Mouse (Mus musculus): ENCODE measurements at regions not wholly inside any gene's neighbourhood (a gene's known extent, or its start where the extent isn't known, plus 50 kb on each side); places are given as distances from the start of the nearest gene placed in this dataset.

DNA sequence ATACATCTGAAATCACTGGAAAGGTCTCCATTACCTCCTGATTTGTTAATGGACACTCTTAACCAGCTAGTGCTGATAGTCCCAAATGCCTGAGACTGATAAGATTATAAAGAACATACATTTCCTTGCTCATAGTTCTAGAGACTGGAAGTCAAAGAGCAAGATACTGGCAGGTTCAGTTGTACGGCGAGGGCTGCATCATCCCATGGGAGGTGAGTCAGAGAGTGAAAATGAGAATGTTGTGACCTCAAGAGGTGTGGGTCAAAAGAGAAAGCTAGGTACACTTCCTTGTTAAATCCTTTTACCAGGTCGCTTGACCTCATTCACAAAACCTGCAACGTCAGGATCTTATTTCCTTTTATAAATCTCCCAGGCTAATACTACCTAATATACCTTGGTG, 72.7 kb upstream of the Klf12 start:
- no peak overlapping the region for H3K4me2 ChIP-seq (replicated peaks; ENCODE audit: low read depth, low read length)
- WGBS: 72% methylated on average over 4 of the region's 4 CpGs
- no peak for ATAC-seq
- no peaks in the 10 kb centered on the region for H3K4me1 ChIP-seq (ENCODE audit: insufficient read depth, low read depth, low read length)
- H3K27me3 ChIP-seq (replicated peaks; ENCODE audit: insufficient read depth, low read length): no peaks in the 10 kb centered on the region
- DNase-seq (ENCODE audit: low spot score): no peak
- no peak overlapping the region for H3K27ac ChIP-seq (ENCODE audit: low read length)
- no peaks in the 10 kb centered on the region for H3K36me3 ChIP-seq (ENCODE audit: insufficient read depth, low read length)
- H3K9me3 ChIP-seq (ENCODE audit: low read length): no peaks in the 10 kb centered on the region
- no peak overlapping the region for H3K4me3 ChIP-seq (ENCODE audit: low read depth, low read length)
- no peak overlapping the region for H3K9ac ChIP-seq (replicated peaks; ENCODE audit: low read depth)
- no peak for TF ChIP-seq CTCF (IDR thresholded peaks at IDR 0.05)
- no peak for TF ChIP-seq EP300 (IDR thresholded peaks at IDR 0.05)

DNA sequence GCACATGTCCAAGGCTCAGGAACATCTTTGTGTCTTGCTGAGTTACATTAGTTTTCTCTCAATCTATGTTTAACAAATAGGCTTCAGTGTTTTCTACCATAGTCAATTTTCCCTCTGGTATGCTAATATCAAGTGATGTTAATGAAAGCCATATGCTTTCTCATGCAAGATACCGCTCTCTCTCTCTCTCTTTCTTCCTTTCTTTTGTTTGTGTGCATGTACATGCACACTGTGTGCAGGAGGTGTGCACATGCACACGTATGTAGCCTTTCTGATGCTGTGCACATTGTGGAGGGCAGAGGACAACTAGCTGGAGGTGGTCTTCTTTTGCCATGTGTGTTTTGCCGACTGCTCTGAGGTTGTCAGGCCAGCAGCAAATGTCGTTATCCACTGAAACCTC, 69.0 kb upstream of the Klf12 start:
- Histone ChIP-seq H3K4me3 (ENCODE audit: low read depth, low read length) (no peak overlapping the region), H3K27me3 (replicated peaks; ENCODE audit: insufficient read depth, low read length) (no peaks in the 10 kb centered on the region), H3K36me3 (ENCODE audit: insufficient read depth, low read length) (no peaks in the 10 kb centered on the region), H3K9ac (replicated peaks; ENCODE audit: low read depth) (no peak overlapping the region), H3K4me1 (ENCODE audit: insufficient read depth, low read depth, low read length) (no peaks in the 10 kb centered on the region), H3K9me3 (ENCODE audit: low read length) (no peaks in the 10 kb centered on the region), H3K4me2 (replicated peaks; ENCODE audit: low read depth, low read length) (no peak overlapping the region), H3K27ac (ENCODE audit: low read length) (no peak overlapping the region)
- WGBS: 73% methylated on average over 4 of the region's 4 CpGs
- DNase-seq (ENCODE audit: low spot score): no peak
- no peak for ATAC-seq
- TF ChIP-seq EP300 (IDR thresholded peaks at IDR 0.05) (no peak), CTCF (IDR thresholded peaks at IDR 0.05) (no peak)

DNA sequence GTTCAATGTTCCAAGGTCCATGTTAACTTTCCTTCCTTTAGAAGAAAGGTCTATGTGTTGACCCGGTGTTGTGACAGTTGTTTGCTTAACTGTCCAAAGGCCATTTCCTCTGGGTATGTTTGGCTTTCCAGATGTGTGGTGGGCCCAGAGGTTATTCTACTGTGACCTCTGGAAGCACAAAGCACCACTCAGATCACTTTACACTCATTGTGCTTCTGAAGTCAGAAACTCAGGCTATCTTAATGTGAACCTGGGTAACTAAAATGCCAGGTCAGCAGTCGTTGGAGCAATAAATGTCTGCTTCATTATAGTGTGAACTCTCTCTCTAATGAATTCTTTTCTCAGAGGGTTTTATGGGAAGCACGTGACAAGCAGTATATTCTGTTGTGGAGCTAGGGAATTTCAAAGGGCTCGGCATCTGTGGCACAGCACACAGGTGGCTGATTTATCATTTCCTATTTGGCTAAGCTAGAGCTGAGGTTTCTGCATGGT, 68.5 kb upstream of the Klf12 start:
- H3K9ac ChIP-seq (replicated peaks; ENCODE audit: low read depth): no peak overlapping the region
- no peaks in the 10 kb centered on the region for H3K27me3 ChIP-seq (replicated peaks; ENCODE audit: insufficient read depth, low read length)
- H3K27ac ChIP-seq (ENCODE audit: low read length): no peak overlapping the region
- TF ChIP-seq CTCF (IDR thresholded peaks at IDR 0.05): no peak
- no peak for TF ChIP-seq EP300 (IDR thresholded peaks at IDR 0.05)
- DNase-seq (ENCODE audit: low spot score) (no peak), ATAC-seq (no peak)
- no peaks in the 10 kb centered on the region for H3K9me3 ChIP-seq (ENCODE audit: low read length)
- no peak overlapping the region for H3K4me2 ChIP-seq (replicated peaks; ENCODE audit: low read depth, low read length)
- no peak overlapping the region for H3K4me3 ChIP-seq (ENCODE audit: low read depth, low read length)
- no peaks in the 10 kb centered on the region for H3K4me1 ChIP-seq (ENCODE audit: insufficient read depth, low read depth, low read length)
- WGBS: 25% methylated on average over 4 of the region's 4 CpGs
- no peaks in the 10 kb centered on the region for H3K36me3 ChIP-seq (ENCODE audit: insufficient read depth, low read length)

DNA sequence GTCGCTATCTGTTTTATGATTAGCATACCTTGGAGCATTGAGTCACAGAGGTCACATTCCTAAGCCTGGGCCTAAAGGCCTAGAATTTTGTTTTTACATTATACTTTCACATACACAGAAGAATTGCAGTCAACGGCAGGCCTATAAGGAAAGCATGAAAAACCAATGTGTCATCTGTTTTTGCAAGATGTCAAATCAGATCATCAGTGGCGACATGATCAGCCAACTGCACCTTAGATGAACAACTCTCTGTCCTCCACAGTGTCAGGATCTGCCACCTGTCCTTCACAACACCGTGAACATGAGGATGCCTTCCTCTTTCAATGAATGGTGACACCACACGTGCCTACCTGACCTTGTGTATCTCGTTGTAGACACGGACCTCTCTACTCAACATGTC, 66.5 kb upstream of the Klf12 start:
- Histone ChIP-seq H3K27me3 (replicated peaks; ENCODE audit: insufficient read depth, low read length) (no peaks in the 10 kb centered on the region), H3K4me3 (ENCODE audit: low read depth, low read length) (no peak overlapping the region), H3K9ac (replicated peaks; ENCODE audit: low read depth) (no peak overlapping the region), H3K4me1 (ENCODE audit: insufficient read depth, low read depth, low read length) (no peaks in the 10 kb centered on the region), H3K36me3 (ENCODE audit: insufficient read depth, low read length) (no peaks in the 10 kb centered on the region), H3K4me2 (replicated peaks; ENCODE audit: low read depth, low read length) (no peak overlapping the region), H3K9me3 (ENCODE audit: low read length) (no peaks in the 10 kb centered on the region), H3K27ac (ENCODE audit: low read length) (no peak overlapping the region)
- TF ChIP-seq EP300 (IDR thresholded peaks at IDR 0.05): no peak
- 92% methylated on average over 7 of the region's 7 CpGs for WGBS
- DNase-seq (ENCODE audit: low spot score): no peak
- ATAC-seq: no peak

DNA sequence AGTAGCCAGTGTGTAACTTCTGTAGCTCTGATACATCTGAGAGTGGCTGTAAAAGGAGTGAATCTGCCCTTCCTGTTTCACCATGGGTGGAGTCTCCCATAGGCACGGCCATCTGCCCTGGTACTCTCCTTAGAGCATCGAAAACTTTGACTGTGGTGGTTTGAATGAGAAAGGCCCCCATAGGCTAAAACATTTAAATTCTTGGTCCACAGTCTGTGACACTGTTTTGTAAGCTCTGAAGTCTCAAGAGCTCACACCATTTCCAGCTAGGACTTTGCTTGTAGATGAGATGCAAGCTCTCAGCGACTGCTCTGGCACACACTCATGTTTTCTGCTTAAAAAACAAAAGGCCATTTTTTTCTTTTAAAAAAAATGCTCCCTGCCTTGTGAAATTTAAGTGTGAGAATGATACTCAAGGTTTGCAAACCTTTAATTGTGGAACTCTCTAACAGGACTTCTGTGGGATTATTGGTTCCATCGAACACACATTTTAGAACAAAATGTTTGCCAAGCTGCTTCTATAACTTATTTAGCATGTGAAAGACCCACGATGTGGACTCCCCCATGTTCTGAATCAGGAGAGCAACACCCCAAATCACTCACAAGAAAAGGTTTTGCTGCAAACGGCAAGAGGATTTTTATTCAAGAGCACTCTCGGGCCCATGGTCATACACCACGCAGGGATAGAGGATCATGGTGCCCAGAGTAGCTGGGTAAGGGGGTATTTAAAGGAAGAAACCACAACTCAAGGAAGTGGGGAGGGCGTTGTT, 65.7 kb upstream of the Klf12 start:
- H3K4me3 ChIP-seq (ENCODE audit: low read depth, low read length): no peak overlapping the region
- WGBS: 84% methylated on average over 9 of the region's 9 CpGs
- no peak overlapping the region for H3K9ac ChIP-seq (replicated peaks; ENCODE audit: low read depth)
- H3K36me3 ChIP-seq (ENCODE audit: insufficient read depth, low read length): no peaks in the 10 kb centered on the region
- H3K4me1 ChIP-seq (ENCODE audit: insufficient read depth, low read depth, low read length): no peaks in the 10 kb centered on the region
- no peak for TF ChIP-seq CTCF (IDR thresholded peaks at IDR 0.05)
- TF ChIP-seq EP300 (IDR thresholded peaks at IDR 0.05): no peak
- DNase-seq (ENCODE audit: low spot score): no peak
- no peaks in the 10 kb centered on the region for H3K9me3 ChIP-seq (ENCODE audit: low read length)
- ATAC-seq: no peak
- H3K27ac ChIP-seq (ENCODE audit: low read length): no peak overlapping the region
- no peaks in the 10 kb centered on the region for H3K27me3 ChIP-seq (replicated peaks; ENCODE audit: insufficient read depth, low read length)
- H3K4me2 ChIP-seq (replicated peaks; ENCODE audit: low read depth, low read length): no peak overlapping the region

DNA sequence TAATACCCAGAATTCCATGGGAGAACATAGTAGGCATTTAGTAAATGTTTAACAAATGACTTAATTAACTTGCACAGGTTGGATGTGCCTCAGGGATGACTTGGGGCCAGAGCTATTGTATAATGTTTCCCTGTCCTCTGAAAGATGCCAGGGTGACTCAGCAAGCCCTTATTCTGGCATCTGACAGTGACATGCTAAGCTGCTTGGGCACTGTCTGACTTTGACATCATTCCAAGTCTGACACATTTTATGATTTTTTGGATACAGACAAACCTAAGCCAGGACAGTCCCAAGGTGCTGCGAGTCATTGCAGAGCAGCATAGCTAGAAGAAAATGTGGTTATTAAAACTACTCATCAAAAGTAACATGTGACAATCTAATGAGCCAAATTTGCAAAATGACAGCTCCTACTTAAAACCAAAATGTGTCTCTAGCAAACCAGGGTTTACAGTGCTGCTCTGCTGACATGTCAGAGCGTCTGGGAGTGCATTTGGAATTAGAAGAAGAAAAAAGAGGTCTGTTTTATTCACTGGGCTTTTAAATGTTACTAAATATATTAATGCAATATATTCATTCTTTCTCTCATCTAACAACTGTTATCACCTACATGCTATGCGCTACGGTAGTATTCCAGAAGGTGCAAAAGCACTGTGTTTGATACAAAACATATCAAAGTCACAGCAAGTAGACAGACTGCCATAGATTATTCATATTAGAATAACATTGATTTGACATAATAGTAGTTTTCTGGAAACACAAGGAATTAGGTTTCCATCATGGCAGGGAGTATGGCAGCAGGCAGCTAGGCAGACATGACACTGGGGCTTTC, 64.1 kb upstream of the Klf12 start:
- ATAC-seq (no peak), DNase-seq (ENCODE audit: low spot score) (no peak)
- no peaks in the 10 kb centered on the region for H3K36me3 ChIP-seq (ENCODE audit: insufficient read depth, low read length)
- no peak overlapping the region for H3K4me3 ChIP-seq (ENCODE audit: low read depth, low read length)
- H3K4me2 ChIP-seq (replicated peaks; ENCODE audit: low read depth, low read length): no peak overlapping the region
- H3K27me3 ChIP-seq (replicated peaks; ENCODE audit: insufficient read depth, low read length): no peaks in the 10 kb centered on the region
- H3K9me3 ChIP-seq (ENCODE audit: low read length): no peaks in the 10 kb centered on the region
- no peaks in the 10 kb centered on the region for H3K4me1 ChIP-seq (ENCODE audit: insufficient read depth, low read depth, low read length)
- no peak overlapping the region for H3K27ac ChIP-seq (ENCODE audit: low read length)
- TF ChIP-seq EP300 (IDR thresholded peaks at IDR 0.05) (no peak), CTCF (IDR thresholded peaks at IDR 0.05) (no peak)
- H3K9ac ChIP-seq (replicated peaks; ENCODE audit: low read depth): no peak overlapping the region
- 83% methylated on average over 4 of the region's 4 CpGs for WGBS

Measured in lung, postnatal 0 days (tissue).